Mouse (Mus musculus): ENCODE data around the gene Rnaseh2c.

- peak; percentile 98 for TF ChIP-seq CTCF (IDR thresholded peaks at IDR 0.05; ENCODE audit: low read depth)
- TF ChIP-seq EP300 (optimal IDR thresholded peaks at IDR 0.05): peak; percentile 21
Measured at GRCm38 (mm10) chr19:5567534-5568469, 33.9 kb upstream of the Rnaseh2c start, which contains the start of gene Ap5b1.
